Mouse (Mus musculus) Patski (cell line): ENCODE results near the gene Olfr1321. TPM values are rescaled to one million over a fixed set of nuclear protein-coding genes. Genes with fewer than 3 reads are reported as not detected.

Experiments
- ATAC-seq: fragments of 100-300 bp; one replicate; pipeline ENCODE4 v1.8.0; 2021
- CTCF ChIA-PET: fragments of 350-600 bp; sonication (Branson Sonifier 250); formaldehyde crosslinking; loops from one replicate; lab custom pipeline; 2022; ENCODE audit warnings: inconsistent platforms; lab: Charles Lee
- POLR2A ChIA-PET: fragments of 350-600 bp; sonication (Branson Sonifier 250); formaldehyde crosslinking; loops from one replicate; lab custom pipeline; 2022; ENCODE audit warnings: antibody characterized with exemption, inconsistent platforms; lab: Charles Lee
- DNase-seq: peaks from one replicate; pipeline ENCODE4 v3.0.0-alpha.2; 2011; ENCODE audit warnings: low read depth, low spot score
- H3K27me3 ChIP-seq: fragments of 371-371 bp; one replicate; pipeline ENCODE4 v1.5.1; 2021
- CTCF ChIP-seq: fragments of 100-300 bp; IDR thresholded peaks from one replicate; pipeline ENCODE4 v1.5.1; 2021
- in situ Hi-C: fragments of 300-500 bp; cut with MboI; formaldehyde crosslinking; loops from 3 replicates; pipeline ENCODE4 v1.11.1; 2018; ENCODE audit warnings: low pct_unique_long_range_greater_than_20kb, mixed read lengths
- polyA plus RNA-seq: library from polyadenylated mRNA; unstranded; gene quantifications from one replicate; pipeline ENCODE4 v1.2.3, GENCODE M21; 2021

Gene Olfr1321
- not detected for polyA plus RNA-seq

DNA sequence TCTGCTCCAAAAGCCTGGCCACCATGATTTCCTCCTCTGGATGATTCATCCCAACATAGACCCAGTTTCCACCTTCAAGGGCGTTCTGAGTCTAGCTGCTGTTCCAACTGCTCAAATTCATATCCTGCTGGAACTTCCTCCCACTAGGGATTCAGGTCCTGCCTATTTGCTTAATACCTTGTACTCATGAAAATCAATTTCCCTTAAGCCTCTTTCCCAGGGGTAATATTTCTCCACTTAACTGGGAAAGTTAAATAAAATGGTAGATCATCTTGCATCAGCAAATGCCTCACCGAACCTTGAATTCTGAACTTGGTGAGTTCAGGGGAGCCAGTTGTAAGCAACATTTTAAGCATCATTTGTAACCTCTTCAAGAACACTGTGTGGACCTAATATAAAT is at the start of gene Olfr1321:
Gene Olfr1321 (minus strand): TSS at position 101 of the 400 bp plus-strand sequence.
- POLR2A ChIA-PET, result no interaction called here
- in situ Hi-C loops, result no loop called here
- no peak for ATAC-seq
- no peak for TF ChIP-seq CTCF
- CTCF ChIA-PET, result no interaction called here
- peaks cover 62% of the 10 kb centered on the region for H3K27me3 ChIP-seq
- no peak for DNase-seq

DNA sequence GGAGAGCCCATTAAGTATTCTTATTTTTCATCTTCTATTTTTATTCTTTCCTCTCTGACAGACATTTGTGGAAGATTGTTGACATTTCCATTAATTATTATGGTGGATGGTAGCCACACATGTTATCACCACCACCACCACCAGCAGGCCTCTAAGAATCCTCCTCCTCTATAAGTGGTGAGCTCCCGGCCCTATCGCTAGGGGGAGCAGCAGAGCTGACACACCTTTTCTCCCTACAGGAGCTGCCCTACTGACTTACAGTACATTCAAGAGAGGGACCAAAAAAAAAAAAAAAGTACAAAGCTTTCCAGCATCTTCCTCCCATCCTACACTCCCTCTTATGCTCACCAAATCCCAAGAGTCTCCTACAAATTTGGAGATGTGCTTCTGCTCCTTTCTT is 36.0 kb upstream of the Olfr1321 start:
- POLR2A ChIA-PET, result no interaction called here
- in situ Hi-C loops, result no loop called here
- no peak for ATAC-seq
- H3K27me3 ChIP-seq, result peaks cover 49% of the 10 kb centered on the region
- TF ChIP-seq CTCF, result peak; percentile 20
- CTCF ChIA-PET, result no interaction called here
- no peak for DNase-seq

DNA sequence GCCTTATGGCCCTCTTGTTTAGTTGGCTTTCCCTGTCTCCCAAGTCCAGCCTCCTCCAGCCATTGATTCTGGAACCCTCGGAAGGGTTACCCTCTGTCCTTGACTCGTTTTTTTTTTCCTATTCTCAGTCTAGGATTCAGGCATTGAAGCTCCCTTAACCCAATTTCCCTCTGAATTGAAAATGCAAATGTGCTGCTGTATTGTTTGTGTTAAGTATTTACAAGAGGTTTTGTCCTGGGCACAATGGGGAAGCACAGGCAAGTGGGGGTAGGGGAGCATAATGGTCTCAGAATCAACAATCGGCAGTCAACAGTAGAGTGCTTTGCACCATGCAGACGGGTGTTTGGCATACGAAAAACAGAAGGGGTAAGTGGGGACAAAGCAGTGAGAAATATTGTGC is 10.3 kb upstream of the Olfr1321 start:
- POLR2A ChIA-PET, result no interaction called here
- in situ Hi-C loops, result no loop called here
- no peak for ATAC-seq

More for the DNA sequence above, 10.3 kb upstream of the Olfr1321 start:
- no peak for DNase-seq
- TF ChIP-seq CTCF, result no peak
- CTCF ChIA-PET, result no interaction called here
- peaks cover 29% of the 10 kb centered on the region for H3K27me3 ChIP-seq

Other genes with a start within 250 kb of the Olfr1321 start
- not detected for gene Olfr1320, start 62.7 kb downstream of the Olfr1321 start, polyA plus RNA-seq
- not detected for gene Igsf1, start 62.7 kb upstream of the Olfr1321 start, polyA plus RNA-seq
- not detected for gene Olfr1322, start 156.4 kb upstream of the Olfr1321 start, polyA plus RNA-seq